Mouse (Mus musculus) embryonic facial prominence, embryonic 15.5 days (tissue): ENCODE data around the gene Ttc27. TPM values are rescaled to one million over a fixed set of nuclear protein-coding genes. Genes with fewer than 3 reads are reported as not detected.
"Not testable (repeated sequence)": the region's sequence is repeated elsewhere in the genome, so short reads cannot be mapped to it uniquely, and the experiment has no call there.

Experiments
- ATAC-seq: fragments of 200-750 bp; cut with Nextera tagmentation; 2 replicates; pipeline ENCODE4 v1.8.0; 2017; ENCODE audit warnings: low read depth, moderate TSS enrichment; ENCODE audit not compliant: insufficient number of reproducible peaks, low FRiP score, low TSS enrichment
- H3K27ac ChIP-seq: fragments of 300-500 bp; sonication (generic); replicated peaks from 2 replicates; pipeline ENCODE4 v1.5.1; 2015; ENCODE audit warnings: mild to moderate bottlenecking, inconsistent platforms
- H3K27me3 ChIP-seq: fragments of 300-500 bp; sonication (generic); 2 replicates; pipeline ENCODE4 v1.6.1; 2015; ENCODE audit warnings: inconsistent platforms
- H3K36me3 ChIP-seq: fragments of 300-500 bp; sonication (generic); 2 replicates; pipeline ENCODE4 v1.6.1; 2015; ENCODE audit warnings: mild to moderate bottlenecking, inconsistent platforms
- H3K4me1 ChIP-seq: fragments of 300-500 bp; sonication (generic); 2 replicates; pipeline ENCODE4 v1.6.1; 2015; ENCODE audit warnings: inconsistent platforms
- H3K4me2 ChIP-seq: fragments of 300-500 bp; sonication (generic); replicated peaks from 2 replicates; pipeline ENCODE4 v1.6.1; 2015; ENCODE audit warnings: mild to moderate bottlenecking, inconsistent platforms
- H3K4me3 ChIP-seq: fragments of 300-500 bp; sonication (generic); replicated peaks from 2 replicates; pipeline ENCODE4 v1.5.1; 2015; ENCODE audit warnings: mild to moderate bottlenecking, inconsistent platforms
- H3K9ac ChIP-seq: fragments of 300-500 bp; sonication (generic); 2 replicates; pipeline ENCODE4 v1.6.1; 2015; ENCODE audit warnings: inconsistent platforms
- H3K9me3 ChIP-seq: fragments of 300-500 bp; sonication (generic); replicated peaks from 2 replicates; pipeline ENCODE4 v1.6.1; 2016; ENCODE audit warnings: inconsistent platforms
- WGBS: fragments of 180-500 bp; shearing (Covaris S2); methylation state at CpG from one replicate; pipeline ENCODE4 v1.1.7; 2015; 5-methylcytosine and 5-hydroxymethylcytosine counted together
- polyA plus RNA-seq: library from polyadenylated mRNA; unstranded; fragments of >200 nt; fragmentation: Nextera tagmentation; extraction: Ambion mirVana; gene quantifications from 2 replicates; pipeline ENCODE4 v1.2.1, GENCODE M21; 2015

Ttc27 gene
- 18.2 and 21.6 TPM in 2 replicates for polyA plus RNA-seq

DNA sequence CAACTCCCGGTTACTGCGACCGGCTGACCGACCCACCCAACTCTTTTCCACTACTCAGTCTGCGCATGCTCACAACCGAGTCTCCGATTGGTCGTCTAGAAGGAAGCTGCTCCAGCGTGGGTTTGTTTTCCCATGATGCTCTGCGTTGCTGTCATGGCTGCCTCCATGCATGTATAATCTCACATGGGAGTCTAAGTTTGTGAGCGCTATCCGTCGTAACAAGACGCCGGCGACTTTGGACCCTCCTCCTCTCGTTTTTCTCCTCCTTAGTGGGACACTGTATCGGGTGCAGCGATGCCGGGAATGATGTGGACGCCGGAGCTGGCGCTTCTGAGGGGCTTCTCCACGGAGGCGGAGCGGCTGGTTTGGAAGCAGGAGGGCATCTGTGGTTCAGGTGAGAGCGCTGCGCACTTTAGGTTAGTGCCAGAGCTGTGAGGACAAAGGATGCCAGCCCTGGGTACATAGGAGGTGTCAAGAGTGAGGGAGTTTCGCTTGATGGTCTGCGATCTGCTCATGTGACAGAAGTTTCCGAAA is at the start of gene Ttc27:
Gene Ttc27 (plus strand): TSS at position 115 of the 534 bp plus-strand sequence.
- peaks cover 16% of the 10 kb centered on the region for H3K4me1 ChIP-seq
- peak within 1 kb of the TSS; percentile 31 for H3K27ac ChIP-seq
- peak within 1 kb of the TSS; percentile 83 for H3K4me2 ChIP-seq
- peak; percentile 88 for ATAC-seq
- peaks cover 15% of the 10 kb centered on the region for H3K36me3 ChIP-seq
- H3K9ac ChIP-seq, result peak within 1 kb of the TSS; percentile 41
- peak within 1 kb of the TSS; percentile 69 for H3K4me3 ChIP-seq
- no peaks in the 10 kb centered on the region for H3K9me3 ChIP-seq
- H3K27me3 ChIP-seq, result no peaks in the 10 kb centered on the region
- under 1% methylated on average over 31 of the region's 31 CpGs for WGBS

- Histone ChIP-seq H3K27ac (no peak overlapping the region), H3K36me3 (peaks cover 65% of the 10 kb centered on the region)
- no CpG with 5 or more reads among the region's 1 CpGs for whole genome bisulfite sequencing
These were observed 49.5 kb upstream of the Ttc27 start for GRCm38 (mm10) chr17:74668010-74668409.

DNA sequence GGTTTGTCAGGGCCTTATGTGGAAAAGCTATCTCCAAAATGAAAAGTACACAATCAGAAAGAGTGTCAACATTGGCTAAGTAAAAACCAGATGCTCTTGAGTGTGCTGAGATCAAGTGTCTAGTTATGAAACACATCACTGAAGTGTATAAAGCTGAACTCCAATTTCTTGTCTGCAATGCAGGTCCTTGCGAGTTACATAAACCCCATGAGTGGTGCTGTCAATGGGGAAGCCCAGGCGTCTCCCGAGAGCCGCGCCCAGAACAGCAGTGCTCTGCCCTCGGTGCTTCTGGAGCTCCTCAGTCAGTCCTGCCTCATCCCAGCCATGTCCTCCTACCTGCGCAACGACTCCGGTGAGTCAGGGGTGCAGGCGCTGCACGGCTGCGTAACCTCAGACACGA is 47.5 kb upstream of the Ttc27 start:
- ATAC-seq, result no peak
- no peak overlapping the region for H3K27ac ChIP-seq
- peaks cover 55% of the 10 kb centered on the region for H3K36me3 ChIP-seq
- no peak overlapping the region for H3K9ac ChIP-seq
- WGBS, result 89% methylated on average over 13 of the region's 13 CpGs
- no peaks in the 10 kb centered on the region for H3K9me3 ChIP-seq
- no peaks in the 10 kb centered on the region for H3K27me3 ChIP-seq
- no peak overlapping the region for H3K4me2 ChIP-seq
- H3K4me3 ChIP-seq, result no peak overlapping the region
- no peaks in the 10 kb centered on the region for H3K4me1 ChIP-seq

More at GRCm38 (mm10) chr17:74668010-74668409, 49.5 kb upstream of the Ttc27 start:
- no peak for ATAC-seq
- H3K9me3 ChIP-seq, result no peaks in the 10 kb centered on the region
- H3K9ac ChIP-seq, result no peak overlapping the region
- H3K4me2 ChIP-seq, result no peak overlapping the region
- no peaks in the 10 kb centered on the region for H3K4me1 ChIP-seq
- no peak overlapping the region for H3K4me3 ChIP-seq
- no peaks in the 10 kb centered on the region for H3K27me3 ChIP-seq

GRCm38 (mm10) chr17:74672446-74672845 is 45.1 kb upstream of the Ttc27 start:
- Histone ChIP-seq H3K27ac (no peak overlapping the region), H3K27me3 (no peaks in the 10 kb centered on the region), H3K36me3 (peaks cover 65% of the 10 kb centered on the region), H3K9me3 (no peaks in the 10 kb centered on the region), H3K9ac (no peak overlapping the region), H3K4me3 (no peak overlapping the region), H3K4me1 (no peaks in the 10 kb centered on the region), H3K4me2 (no peak overlapping the region)
- no peak for ATAC-seq
- 83% methylated on average over 4 of the region's 4 CpGs for WGBS

- Histone ChIP-seq H3K27ac (no peak overlapping the region), H3K27me3 (no peaks in the 10 kb centered on the region), H3K9ac (no peak overlapping the region), H3K4me1 (no peaks in the 10 kb centered on the region), H3K9me3 (no peaks in the 10 kb centered on the region), H3K36me3 (peaks cover 71% of the 10 kb centered on the region), H3K4me3 (no peak overlapping the region), H3K4me2 (no peak overlapping the region)
- no peak for ATAC-seq
These were observed 44.3 kb upstream of the Ttc27 start for GRCm38 (mm10) chr17:74673251-74673650.

GRCm38 (mm10) chr17:74678061-74678460 is 39.5 kb upstream of the Ttc27 start:
- H3K4me1 ChIP-seq, result no peaks in the 10 kb centered on the region
- H3K27me3 ChIP-seq, result no peaks in the 10 kb centered on the region
- no peak overlapping the region for H3K27ac ChIP-seq
- no peak overlapping the region for H3K4me3 ChIP-seq
- no peak for ATAC-seq
- H3K4me2 ChIP-seq, result no peak overlapping the region
- no peaks in the 10 kb centered on the region for H3K9me3 ChIP-seq
- no peak overlapping the region for H3K9ac ChIP-seq
- H3K36me3 ChIP-seq, result peaks cover 58% of the 10 kb centered on the region
- 90% methylated on average over 8 of the region's 8 CpGs for WGBS

GRCm38 (mm10) chr17:74684927-74685326 is 32.6 kb upstream of the Ttc27 start:
- Histone ChIP-seq H3K9me3 (no peaks in the 10 kb centered on the region), H3K27ac (no peak overlapping the region), H3K27me3 (no peaks in the 10 kb centered on the region), H3K4me2 (no peak overlapping the region), H3K4me1 (no peaks in the 10 kb centered on the region), H3K9ac (no peak overlapping the region), H3K4me3 (no peak overlapping the region), H3K36me3 (peaks cover 31% of the 10 kb centered on the region)
- 90% methylated on average over 3 of the region's 3 CpGs for WGBS
- ATAC-seq, result no peak

- peaks cover 45% of the 10 kb centered on the region for H3K36me3 ChIP-seq
- no peak for ATAC-seq
- no peaks in the 10 kb centered on the region for H3K9me3 ChIP-seq
- WGBS, result 94% methylated on average over 2 of the region's 2 CpGs
- no peak overlapping the region for H3K4me2 ChIP-seq
- H3K27ac ChIP-seq, result no peak overlapping the region
- no peak overlapping the region for H3K4me3 ChIP-seq
- H3K27me3 ChIP-seq, result no peaks in the 10 kb centered on the region
- no peaks in the 10 kb centered on the region for H3K4me1 ChIP-seq
- no peak overlapping the region for H3K9ac ChIP-seq
These were observed 29.0 kb upstream of the Ttc27 start for GRCm38 (mm10) chr17:74688555-74688954.

DNA sequence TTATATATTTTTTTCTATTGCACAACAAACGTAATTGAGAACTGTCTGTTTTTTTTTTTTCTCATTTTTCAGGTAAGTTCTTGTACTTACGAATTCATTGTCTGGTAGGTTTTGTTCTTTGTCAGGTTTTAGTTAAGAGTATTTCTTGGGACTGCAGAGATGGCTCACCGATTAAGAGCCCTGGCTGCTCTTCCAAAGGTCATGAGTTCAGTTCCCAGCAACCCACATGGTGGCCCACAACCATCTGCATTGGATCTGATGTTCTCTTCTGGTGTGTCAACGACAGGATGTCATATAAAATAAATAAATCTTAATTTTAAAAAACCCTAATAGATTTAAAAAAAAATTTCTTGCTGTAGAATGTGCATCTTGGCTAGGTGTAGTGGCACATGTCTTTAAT is 28.1 kb upstream of the Ttc27 start:
- Histone ChIP-seq H3K9ac (no peak overlapping the region), H3K4me1 (no peaks in the 10 kb centered on the region), H3K9me3 (no peaks in the 10 kb centered on the region), H3K36me3 (peaks cover 48% of the 10 kb centered on the region), H3K4me3 (no peak overlapping the region), H3K4me2 (no peak overlapping the region), H3K27me3 (no peaks in the 10 kb centered on the region), H3K27ac (no peak overlapping the region)
- no peak for ATAC-seq
- 85% methylated on average over 4 of the region's 4 CpGs for WGBS

DNA sequence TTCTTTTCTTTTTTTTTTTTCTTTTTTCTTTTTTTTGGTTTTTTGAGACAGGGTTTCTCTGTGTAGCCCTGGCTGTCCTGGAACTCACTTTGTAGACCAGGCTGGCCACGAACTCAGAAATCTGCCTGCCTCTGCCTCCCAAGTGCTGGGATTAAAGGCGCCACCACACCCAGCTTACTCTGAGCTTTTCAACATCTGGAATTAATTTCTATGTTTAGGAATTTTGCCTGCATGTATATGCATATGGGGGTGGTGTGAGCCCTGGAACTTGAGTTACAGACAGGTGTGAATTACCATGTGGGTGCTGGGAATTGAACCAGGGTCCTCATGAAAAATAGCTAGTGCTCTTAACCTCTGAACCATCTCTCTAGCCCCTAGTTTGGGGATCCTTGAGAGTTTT is 15.9 kb upstream of the Ttc27 start:
- H3K27me3 ChIP-seq, H3K4me3 ChIP-seq, ATAC-seq, H3K4me2 ChIP-seq, H3K9me3 ChIP-seq, H3K9ac ChIP-seq, H3K27ac ChIP-seq, H3K4me1 ChIP-seq: not testable (repeated sequence)
- peaks cover 70% of the 10 kb centered on the region for H3K36me3 ChIP-seq
- 92% methylated on average over 2 of the region's 2 CpGs for WGBS

DNA sequence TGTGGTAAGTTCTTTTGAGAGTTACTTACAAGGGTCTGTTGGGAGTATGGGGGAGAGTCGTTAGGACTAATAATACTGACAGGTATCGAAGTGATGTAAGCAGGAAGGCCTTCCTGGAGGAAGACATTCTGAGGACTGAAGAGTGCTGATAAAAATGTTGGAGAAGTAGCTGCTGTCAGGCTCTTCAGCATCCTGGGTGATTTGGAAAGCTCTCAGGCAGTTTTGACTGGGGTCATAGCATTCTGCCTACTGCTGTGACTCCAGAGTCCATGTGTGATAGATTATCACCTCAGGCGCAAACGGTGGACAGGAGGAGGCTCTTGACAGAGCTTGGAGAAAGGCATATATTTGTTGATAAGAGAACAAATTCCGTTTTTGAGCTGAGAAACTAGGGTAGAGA is 12.1 kb upstream of the Ttc27 start:
- 75% methylated on average over 5 of the region's 5 CpGs for WGBS
- H3K27me3 ChIP-seq, result no peaks in the 10 kb centered on the region
- no peak for ATAC-seq

GRCm38 (mm10) chr17:74706593-74706992 is 10.9 kb upstream of the Ttc27 start:
- H3K4me2 ChIP-seq, result no peak overlapping the region
- H3K9ac ChIP-seq, result no peak overlapping the region
- no peak overlapping the region for H3K4me3 ChIP-seq
- ATAC-seq, result no peak
- no peaks in the 10 kb centered on the region for H3K27me3 ChIP-seq
- no peaks in the 10 kb centered on the region for H3K9me3 ChIP-seq
- peaks cover 21% of the 10 kb centered on the region for H3K36me3 ChIP-seq
- H3K27ac ChIP-seq, result no peak overlapping the region
- no peaks in the 10 kb centered on the region for H3K4me1 ChIP-seq

More for the DNA sequence above, 12.1 kb upstream of the Ttc27 start:
- no peaks in the 10 kb centered on the region for H3K9me3 ChIP-seq
- no peak overlapping the region for H3K4me3 ChIP-seq
- no peak overlapping the region for H3K4me2 ChIP-seq
- no peak overlapping the region for H3K9ac ChIP-seq
- H3K27ac ChIP-seq, result no peak overlapping the region
- peaks cover 32% of the 10 kb centered on the region for H3K36me3 ChIP-seq
- no peaks in the 10 kb centered on the region for H3K4me1 ChIP-seq
